Mouse (Mus musculus): ENCODE data around the gene Bpgm.

Gene Bpgm

DNA sequence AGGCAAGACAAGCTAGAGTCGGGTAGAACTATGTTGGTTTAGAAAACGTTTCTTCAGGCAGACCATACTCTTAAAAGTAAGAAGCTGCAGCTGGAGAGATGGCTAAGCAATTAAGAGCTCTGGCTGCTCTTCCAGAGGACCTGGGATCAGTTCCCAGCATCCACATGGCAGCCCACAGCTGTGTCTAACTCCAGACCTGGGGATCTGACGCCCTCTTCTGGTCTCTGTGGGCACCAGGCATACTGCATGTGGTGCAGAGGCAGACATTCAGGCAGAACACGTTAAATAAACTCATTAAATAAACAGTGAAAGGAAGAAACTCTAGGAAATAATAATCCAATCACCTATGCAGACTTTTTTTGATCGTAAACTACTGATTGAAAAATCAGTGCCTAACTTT is 7.4 kb downstream of the Bpgm start:
- in situ Hi-C loops (cut with MboI, MseI): no loop called here

DNA sequence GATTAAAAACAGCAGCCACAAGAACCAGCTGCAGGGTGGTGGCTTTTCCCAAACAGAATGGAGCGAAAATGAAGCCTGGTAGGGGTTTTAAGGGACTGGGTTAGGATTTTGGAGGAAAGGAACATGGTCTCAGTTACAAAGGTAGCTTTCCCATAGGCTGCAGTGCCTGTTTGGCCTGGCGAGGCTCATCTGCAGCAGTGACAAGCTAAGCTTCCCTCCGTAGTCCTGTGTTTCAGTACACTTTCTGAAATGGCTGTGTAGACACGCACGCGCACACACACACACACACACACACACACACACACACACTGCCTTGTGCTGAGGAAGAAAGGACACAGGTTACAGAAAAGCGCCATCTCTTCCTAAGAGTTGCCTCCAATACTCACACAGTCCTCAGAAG is 7.8 kb downstream of the Bpgm start:
- in situ Hi-C loops (cut with MboI, MseI): no loop called here

DNA sequence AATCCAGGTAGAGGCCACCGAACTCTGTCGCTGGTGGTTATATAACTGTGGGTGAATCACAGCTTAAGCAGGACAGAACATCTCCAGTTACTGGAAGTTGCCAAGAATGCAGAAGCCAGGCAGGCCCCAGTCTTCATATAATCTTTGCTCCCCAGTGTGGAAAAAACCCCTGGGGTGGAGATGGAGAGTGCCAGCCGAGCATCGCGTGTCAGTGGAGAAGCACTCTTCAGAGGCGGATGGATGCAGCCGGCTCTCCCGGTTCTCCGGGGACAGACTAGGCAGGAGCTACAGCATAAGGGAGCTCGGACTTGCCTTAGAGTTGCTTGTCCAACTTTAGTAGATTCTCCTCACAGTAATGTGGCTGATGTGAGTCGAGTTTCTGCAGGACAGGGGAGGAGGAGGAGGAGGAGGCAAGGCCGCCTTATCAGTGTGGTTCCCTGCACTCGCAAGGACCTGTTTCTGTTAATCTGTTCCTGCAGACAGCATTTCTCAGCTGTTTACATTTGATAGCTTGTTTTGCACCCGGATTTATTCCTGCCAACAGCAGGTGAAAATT is 10.1 kb downstream of the Bpgm start:
- in situ Hi-C loops (cut with MboI, MseI): no loop called here

DNA sequence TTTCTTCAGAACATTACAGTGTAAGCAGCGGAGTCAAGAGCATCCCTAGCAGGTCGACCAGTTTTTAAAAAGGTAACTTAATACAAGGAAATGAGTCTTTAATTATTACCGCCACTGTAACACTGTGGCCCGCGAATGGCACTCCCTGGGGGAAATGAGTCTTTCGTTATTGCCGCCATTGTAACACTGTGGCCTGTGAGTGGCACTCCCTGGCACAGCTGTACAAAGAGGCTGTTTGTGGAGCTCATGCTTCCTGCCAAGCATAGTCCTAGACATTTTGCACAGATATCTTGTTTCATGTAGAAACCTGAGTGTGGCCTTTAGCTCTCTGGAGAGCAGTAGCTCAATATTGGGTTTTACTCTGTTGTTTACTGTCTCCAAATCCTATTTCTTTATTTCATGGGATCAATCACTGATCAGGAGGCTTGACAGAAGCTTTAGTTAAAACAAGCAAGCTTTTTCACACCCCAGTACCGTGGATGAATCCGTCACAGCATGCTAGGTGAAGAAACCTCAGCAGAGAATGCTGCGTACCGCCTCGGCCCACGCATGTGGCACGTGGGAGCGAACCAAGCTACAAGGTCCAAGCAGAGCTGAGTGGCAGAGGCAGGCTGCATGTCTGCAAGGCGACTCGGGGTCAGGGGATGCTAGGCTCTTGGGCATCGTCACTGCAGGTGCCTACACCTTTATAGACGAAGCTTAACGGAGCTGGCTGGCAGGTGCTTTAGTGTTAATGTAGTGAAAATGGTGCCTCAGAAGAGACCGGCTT is 17.5 kb downstream of the Bpgm start:
- in situ Hi-C loops (cut with MboI, MseI): no loop called here

DNA sequence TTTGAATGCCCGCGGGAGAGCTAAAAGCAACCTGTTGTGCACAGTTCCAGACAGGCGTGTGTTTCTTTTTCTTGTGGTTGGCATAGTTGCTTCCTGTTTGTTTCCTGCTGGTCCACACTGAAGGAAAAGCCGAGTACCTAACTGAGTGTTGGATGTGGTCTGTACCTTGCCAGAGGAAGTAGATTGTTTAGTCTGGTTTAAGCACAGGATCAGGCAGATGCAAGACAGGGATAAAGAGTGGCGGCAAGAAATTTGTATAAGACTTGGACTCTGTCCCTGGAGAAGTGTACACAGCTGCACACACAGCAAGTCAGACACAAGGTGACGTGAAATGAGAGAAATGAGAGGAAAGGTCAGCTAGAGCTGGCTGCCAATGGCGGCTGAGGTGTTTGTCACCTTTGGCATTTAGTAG is 19.1 kb downstream of the Bpgm start:
- in situ Hi-C loops (cut with MboI, MseI): no loop called here

DNA sequence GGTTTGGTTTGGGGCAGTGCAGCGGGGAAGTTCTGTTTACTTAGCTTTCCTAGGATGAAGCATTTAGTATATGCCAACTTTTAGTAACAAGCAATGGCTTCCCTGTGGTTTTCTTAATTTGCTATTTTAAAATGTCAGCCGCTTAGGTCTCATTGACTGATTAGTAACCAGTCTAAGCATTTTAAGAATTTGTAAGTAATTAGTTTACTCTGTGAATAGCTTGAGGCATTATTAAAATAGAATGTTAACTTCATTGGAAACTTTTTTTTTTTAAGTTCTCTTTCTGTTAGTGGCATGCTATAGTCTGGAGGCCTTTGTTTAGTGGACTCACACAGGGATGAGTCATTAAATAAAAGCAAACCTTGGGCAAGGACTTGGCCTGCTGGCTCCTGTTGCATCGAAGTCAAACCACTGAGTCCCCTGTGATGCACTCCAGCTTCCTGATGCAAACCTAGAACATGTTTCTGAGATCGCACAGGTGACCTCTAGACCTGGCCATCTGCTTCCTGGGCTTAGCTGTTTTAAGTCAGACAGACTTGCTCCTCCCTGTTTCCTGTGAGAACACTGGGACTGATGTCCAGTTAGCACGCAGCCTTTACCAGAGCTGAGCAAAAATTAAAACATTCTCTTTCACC is 22.1 kb downstream of the Bpgm start:
- in situ Hi-C loops (cut with MboI, MseI): no loop called here

DNA sequence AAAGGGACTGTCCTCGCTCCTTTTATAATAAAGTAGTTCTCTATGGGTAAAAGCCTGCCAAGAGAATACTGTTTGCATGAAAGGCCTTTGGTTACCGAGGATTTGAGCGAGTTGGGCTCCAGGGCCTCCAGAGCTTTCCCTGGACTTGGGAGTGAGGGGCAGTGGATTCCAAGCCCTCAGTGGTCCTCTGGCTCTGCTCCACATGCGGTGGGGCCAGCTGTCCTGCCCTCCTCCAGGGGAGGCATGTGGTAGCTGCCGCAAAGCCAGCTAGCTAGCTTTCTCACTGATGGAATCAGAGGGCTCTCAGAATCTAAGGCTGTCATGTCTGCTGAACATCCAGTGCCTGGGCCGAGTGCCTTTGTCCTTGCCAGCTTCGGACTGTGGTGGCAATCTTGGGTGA is 26.3 kb downstream of the Bpgm start:
- in situ Hi-C loops (cut with MboI, MseI): no loop called here

DNA sequence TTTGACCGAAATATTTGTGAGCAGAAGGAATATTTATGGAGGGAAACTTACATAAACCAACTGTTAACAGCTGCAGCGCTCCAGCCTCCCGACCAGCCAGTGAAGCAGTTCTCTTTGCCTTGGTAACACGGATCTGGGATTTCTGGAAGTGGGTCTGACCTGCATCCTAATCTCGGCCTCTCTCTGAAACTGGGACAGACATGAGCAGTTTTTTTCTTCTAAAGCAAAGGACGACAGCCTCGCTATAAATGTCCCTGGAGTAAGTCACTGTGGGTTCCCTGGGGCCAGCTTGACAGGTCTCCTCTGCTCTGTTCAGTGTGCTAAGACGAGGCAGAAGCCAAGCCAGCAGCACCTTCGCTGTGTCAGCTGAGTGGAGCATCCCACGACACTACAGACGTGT is 29.9 kb downstream of the Bpgm start:
- in situ Hi-C loops (cut with MboI, MseI): no loop called here

DNA sequence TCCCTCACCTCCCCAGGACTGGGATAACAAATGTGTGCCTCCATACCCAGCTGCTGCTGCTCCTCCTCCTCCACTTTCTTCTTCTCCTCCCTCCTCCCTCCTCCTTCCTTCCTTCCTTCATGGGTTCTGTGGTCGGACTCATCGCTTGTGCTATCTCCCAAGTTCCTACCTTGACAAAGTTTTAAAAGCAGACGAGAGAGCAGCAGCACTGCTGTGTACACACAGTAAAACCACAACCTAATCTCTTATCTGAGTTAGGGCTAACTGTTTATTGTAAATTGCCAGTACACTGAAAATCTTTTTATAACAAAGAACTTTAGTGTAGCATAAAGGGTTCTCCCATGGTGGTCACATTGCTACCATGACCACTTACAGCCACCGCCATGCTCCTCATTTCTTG is 31.6 kb downstream of the Bpgm start:
- in situ Hi-C loops (cut with MboI, MseI): no loop called here

DNA sequence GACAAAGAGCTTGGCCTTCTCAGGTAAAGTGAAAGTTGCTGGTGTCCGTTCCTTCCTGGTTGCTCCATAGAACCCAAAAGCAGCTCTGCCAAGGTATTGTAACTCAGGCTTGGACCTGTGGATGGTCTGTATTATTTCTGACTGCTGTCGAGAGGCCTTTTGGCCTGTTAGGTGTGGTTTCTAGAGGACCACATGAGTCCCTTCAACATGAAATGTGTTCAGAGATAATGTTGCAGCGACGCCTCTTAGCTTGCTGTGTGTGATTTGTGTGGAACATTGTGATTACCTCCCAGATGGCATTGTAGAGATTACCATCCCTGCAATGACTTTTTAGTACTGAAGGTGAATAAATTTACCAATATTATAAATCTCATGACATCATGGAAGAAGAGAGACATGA is 32.0 kb downstream of the Bpgm start:
- in situ Hi-C loops (cut with MboI, MseI): no loop called here

DNA sequence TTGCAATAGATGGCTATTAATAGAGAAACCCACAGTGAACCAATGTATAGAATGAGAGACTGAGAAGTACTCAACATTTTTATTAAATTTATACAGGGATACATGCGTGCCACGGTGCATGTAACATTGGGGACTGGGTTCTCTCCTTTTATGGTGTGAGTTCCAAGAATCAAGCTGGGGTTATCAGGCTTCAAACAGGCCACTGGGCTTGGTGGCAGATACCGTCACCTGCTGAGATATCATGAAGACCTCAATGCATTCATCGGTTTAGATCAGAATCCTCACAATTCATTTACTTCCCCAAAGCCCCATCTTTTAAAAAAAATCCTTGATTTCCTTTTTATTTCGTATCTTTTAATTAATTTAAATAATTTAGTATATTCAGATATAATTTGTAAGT is 34.3 kb downstream of the Bpgm start:
- in situ Hi-C loops (cut with MboI, MseI): no loop called here

DNA sequence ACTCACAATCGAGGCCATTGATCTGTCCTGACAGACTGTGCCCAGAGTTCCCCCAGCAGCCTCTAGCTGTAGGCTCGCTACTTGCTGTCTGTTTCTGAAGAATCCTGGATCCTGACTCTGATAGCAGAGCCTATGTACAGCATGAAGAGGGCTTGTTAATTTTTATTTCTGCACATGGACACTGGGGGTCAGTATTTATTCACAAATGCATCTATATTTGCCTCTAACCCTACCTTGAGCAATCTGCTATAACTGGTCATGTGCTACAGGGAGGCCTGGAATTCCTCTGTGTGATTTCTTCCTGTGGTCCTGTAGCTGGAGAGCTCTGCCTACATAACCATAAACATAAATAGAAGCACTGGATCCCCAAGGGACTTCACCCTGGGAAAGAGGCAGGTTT is 35.4 kb downstream of the Bpgm start:
- in situ Hi-C loops (cut with MboI, MseI): no loop called here

DNA sequence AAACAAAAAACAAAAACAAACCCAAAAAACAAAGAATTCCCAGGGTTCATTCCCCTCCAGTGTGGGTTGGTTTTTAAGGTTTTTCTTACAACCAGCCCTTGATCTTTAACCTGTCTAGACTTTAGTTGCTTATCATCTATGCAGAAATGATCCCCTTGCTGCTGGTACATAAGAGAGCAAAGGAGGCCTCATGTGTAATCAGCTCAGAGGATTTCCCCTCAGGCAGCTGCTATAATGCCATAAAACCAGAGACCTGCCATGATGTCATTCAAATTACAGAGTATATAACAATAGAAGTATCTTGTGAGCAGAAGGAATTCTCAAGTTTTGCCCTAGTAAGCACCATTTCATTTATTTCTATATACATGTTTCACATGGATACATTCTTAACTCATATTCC is 36.7 kb downstream of the Bpgm start:
- in situ Hi-C loops (cut with MboI, MseI): no loop called here

DNA sequence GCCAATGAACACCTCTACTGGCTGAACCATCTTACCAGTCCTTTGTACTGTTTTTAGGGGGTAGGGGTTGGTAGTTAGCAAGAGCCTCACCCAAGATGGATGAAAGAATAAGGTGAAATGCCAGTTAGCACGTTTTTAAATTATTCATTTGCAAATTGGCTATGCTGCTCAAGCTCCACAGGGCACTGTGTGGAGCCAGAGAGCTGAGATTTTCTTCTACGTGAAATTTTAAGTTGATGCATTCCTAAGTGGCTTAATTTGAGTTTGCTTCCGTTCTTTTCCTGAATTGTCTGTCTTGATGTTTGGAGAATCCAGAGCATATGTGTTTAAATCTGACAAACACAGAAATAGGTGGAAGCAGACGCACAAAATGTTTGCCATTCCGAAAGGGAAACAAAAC is 38.6 kb downstream of the Bpgm start:
- in situ Hi-C loops (cut with MboI, MseI): no loop called here

DNA sequence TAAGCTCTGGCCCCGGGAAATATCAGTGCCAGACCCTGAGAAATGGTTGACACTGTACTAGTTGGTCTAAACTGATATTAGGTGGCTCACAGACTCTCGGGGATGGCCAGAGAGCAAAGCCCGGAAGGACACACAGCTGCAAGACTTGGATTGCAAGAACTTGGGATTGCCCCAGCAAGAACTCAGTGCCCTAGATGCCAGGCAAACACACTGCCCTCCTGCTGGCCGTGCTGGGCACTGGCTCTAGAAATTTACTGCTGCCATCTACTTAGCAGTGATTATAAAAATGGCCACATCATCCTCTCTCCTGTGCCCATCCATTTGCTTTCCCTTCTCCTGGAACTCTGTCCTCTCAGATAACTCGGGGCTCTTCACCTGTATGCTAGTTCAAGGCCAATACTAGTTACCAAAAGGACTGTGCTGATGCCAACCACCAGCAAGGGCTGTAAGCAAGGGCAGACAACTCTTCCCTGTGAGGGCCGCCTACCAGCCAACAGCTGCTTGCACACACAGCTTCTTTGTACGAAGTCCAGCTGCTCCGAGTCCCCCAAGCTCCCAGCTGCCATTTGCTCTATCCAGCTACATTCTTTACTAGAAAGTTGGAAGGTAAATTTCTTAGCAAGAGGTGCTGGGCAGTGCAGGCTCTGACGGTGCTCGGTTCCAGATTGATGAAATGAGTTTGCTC is 39.2 kb downstream of the Bpgm start:
- in situ Hi-C loops (cut with MboI, MseI): no loop called here

DNA sequence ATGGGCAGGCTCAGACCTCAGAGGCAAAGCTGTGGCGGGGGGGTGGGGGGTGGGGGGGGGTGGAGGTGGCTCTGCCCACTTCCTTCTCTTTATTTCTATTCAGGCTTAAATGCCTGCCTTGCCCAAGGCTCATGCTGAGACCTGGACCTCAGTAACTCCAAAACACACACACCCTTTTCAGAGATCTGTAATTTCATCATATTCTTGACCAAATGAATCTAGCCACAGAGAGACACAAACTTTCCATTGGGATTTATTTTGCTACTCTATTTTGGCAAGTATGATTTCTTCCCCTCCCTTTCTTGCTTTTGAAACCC is 39.7 kb downstream of the Bpgm start:
- in situ Hi-C loops (cut with MboI, MseI): no loop called here

DNA sequence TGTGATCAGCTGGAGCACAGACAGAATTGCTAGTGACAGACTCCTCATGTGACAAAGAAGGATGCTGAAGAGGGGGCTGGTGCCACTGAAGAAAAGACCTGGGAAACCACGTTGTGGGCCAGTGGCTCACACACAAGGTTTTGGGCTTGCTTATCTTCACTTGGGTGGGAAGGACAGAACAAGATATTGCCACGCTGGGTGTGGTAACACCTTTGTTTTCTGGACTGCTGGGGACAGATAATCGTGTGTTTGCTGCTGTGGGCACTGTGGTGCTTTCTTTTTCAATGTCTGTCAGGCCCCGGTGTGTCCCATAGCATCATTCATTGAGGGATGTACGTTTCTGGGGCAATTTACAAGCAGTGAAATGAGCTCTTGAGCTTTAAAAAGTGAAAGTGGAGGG is 41.7 kb downstream of the Bpgm start:
- in situ Hi-C loops (cut with MboI, MseI): no loop called here

DNA sequence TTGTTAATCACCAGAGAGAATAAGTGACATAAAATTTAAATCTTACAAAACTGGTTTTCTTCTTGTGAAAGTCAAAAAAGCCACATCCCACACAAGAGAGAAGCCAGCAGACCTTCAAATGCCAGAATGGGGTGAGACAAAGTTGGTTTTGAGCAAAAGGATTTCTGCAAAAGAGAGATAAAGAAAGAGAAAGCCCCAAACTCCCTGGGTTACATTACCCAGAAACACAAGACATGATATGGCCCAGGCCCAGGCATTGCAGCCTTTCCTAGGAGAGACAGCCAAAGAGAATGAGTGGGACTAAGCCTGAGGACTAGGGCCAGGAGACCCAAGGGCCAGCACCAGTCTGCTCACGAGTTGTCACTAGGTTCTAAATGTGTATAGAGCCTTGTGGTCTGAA is 43.1 kb downstream of the Bpgm start:
- in situ Hi-C loops (cut with MboI, MseI): no loop called here

DNA sequence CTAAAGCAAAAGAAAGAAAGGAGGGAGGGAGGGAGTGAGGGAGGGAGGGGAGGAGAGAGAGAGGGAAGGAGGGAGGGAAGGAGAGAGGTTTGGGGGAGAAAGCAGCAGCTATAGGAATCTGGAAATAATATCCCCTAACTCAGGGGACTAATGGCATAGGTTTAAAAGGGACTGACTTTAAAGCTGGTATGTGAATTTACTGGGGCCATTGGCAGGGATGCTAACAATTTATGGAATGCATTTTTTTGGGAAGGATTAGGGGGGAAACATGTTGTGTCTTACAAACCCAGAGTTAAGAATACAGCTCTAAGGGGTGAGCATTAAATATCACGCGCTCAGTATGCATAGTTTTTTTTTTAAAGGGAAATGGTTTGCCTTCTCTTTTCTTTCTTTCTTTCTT is 44.5 kb downstream of the Bpgm start:
- in situ Hi-C loops (cut with MboI, MseI): no loop called here

DNA sequence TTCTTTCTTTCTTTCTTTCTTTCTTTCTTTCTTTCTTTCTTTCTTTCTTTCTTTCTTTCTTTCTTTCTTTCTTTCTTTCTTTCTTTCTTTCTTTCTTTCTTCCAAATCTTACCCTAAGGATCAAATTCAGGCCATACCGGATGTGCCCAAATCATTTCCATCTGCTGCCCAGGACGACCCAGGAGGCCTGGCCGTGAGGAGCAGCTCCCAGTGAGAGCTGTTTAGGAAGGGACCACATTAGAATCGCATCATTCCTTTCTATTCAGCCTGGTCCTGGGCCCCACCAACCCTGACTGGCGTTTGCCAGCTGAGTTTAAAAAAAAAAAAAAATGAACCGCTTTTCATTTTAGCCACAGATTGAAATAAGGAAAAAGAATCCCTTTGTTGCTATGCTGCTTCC is 44.9 kb downstream of the Bpgm start:
- in situ Hi-C loops (cut with MboI, MseI): no loop called here

DNA sequence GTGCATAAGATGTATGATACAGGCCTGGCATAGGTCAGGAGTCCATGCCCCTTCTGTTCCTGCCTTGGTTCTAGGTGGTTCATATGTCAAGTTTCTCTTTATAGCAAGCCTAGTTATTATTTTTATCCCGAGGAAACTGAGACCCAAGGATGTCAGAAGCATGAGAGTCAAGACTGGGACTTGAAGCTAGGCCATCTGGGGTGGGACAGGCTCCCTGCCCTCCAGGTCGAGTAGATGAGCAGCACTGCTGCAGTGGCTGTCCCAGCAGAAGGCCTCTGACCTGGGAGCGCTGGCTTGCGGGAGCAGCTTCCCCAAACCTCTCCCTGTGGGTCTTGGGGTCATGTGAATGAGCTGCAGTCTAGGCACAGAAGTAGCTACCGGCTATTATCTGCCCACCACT is 47.5 kb downstream of the Bpgm start:
- in situ Hi-C loops (cut with MboI, MseI): no loop called here

DNA sequence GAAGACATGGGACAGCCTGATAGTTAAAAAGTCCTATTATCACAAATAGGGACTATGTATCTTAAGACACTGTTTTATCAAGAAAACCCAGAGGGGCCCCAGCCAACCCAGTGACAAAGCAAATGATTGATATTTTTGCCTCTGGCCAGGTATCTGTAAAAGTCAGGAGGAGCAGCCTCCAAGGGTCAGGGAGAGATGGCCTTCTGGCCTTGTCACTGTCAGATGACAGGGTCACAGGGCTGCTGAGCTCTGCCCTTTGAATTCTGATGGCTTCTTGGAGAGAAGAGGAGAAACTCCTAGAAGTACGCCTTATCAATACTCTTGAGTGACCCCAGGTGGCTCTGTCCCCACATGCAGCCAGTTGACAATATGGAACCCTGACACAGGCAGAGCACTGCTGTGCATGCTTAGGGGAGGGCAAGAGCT is 49.5 kb downstream of the Bpgm start:
- in situ Hi-C loops (cut with MboI, MseI): no loop called here

DNA sequence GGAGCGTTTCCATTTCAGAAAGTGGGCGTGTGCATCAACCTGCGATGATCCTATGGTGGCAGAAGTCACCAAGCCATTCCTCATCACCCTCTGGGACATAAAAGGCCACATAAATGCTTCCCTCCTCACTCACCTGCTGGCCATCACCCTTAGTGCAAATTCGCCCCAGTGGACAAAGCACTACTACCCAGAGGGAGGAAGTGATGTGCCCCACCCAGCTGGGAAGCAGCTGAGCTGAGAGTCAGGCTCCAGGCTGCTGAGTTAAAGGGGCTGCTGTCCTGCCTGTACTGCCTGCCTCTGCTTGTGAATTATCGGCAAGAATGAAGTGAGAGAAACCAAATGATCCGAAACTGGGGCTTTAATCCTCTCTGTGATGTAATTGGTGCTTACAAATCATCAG is 49.9 kb downstream of the Bpgm start:
- in situ Hi-C loops (cut with MboI, MseI): no loop called here

Measured in T-helper 2 cell (primary cell).